Mouse (Mus musculus) bone marrow macrophage, adult 2 months (primary cell): ENCODE measurements around the gene A430033K04Rik.

Experiments used
- CTCF ChIP-seq: IDR thresholded peaks from 2 replicates; pipeline ENCODE4 v1.5.1; 2012; ENCODE audit warnings: low read depth, mild to moderate bottlenecking, low read length, moderate library complexity
- POLR2A ChIP-seq: IDR thresholded peaks from 2 replicates; pipeline ENCODE4 v1.6.1; 2012; ENCODE audit warnings: mild to moderate bottlenecking, low read depth, low read length, borderline replicate concordance

DNA sequence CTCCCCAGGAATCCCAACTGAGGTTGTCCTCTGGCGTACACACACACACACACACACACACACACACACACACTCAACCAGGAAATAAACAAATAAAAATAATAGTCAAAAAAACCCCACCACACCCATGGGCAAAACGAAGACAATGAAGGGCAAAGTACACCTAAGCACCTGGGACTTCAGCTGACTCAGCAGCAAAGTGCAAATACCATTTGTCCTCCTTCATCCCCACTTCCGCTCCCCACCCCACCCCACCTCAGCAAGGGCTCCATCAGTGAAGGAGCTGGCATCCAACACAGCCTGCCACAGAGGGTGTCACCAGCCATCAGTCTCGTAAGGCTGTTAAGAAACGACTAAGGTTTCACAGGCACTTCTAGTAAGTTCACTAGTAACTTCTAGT, 64.8 kb downstream of the A430033K04Rik start:
- TF ChIP-seq CTCF (no peak), POLR2A (no peak)
